In the genomic region with DNA sequence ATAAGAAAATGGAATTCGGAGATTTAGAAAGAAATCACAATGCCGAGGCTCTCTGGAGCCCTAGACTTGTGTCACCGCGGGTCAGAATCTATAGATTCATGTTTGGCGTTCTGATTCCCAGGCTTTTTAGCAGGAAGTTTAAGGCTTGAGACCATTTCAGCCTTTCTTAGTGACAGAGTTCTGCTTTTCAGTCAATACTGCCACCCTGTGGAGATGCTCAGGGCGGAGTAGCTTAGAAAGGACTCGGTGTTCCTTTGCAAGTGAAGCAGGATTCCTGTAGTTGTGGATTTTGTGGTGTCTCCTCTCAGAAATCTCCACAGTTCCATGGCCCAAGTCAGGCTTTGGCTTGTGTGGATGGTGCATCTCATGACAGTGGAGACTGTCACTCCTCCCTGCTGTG, we compare ENCODE assay signal across 7 mouse cellular contexts.
DNase-seq lines count a peak whose midpoint lies in the region.

No protein-coding gene starts in this region.

- DNase-seq in kidney, adult 9 months, result peak; percentile 50
- no peak for DNase-seq in kidney, adult 11 months
- DNase-seq in ES-CJ7 (ENCODE audit: low read depth, low spot score) (peak; percentile 70), ZHBTc4 (ENCODE audit: low read depth, low spot score) (peak; percentile 70)
- DNase-seq in frontal cortex, postnatal 14 days (ENCODE audit: low spot score in 2 of 2), result peak; percentile 35 to 65
- DNase-seq in lung, postnatal 10 days, result peak; percentile 85
- no peak for DNase-seq in natural killer cell, adult 2 months (ENCODE audit: low spot score in 2 of 2)

Comparison
In these comparisons a context has a peak if more than half of its experiments do, and no peak if none do; other contexts are left out.
1. DNase-seq: peak in kidney, adult 9 months (single experiment), ES-CJ7 (single experiment), ZHBTc4 (single experiment), frontal cortex, postnatal 14 days (2 of 2) and lung, postnatal 10 days (single experiment); none in kidney, adult 11 months (single experiment) and natural killer cell, adult 2 months (0 of 2).